Mouse (Mus musculus) liver, embryonic 15.5 days (tissue): Measurements from ENCODE around the gene Coro1c. TPM values are rescaled to one million over a fixed set of nuclear protein-coding genes. Genes with fewer than 3 reads are reported as not detected.

Experiments
- ATAC-seq: fragments of 200-750 bp; cut with Nextera tagmentation; 2 replicates; pipeline ENCODE4 v1.8.0; 2017; ENCODE audit warnings: moderate number of reproducible peaks, mild to moderate bottlenecking, moderate library complexity; ENCODE audit not compliant: insufficient read depth
- H3K27ac ChIP-seq: fragments of 300-500 bp; sonication (generic); replicated peaks from 2 replicates; pipeline ENCODE4 v1.5.1; 2015; ENCODE audit warnings: mild to moderate bottlenecking, inconsistent platforms
- H3K27me3 ChIP-seq: fragments of 300-500 bp; sonication (generic); 2 replicates; pipeline ENCODE4 v1.6.1; 2015; ENCODE audit warnings: mild to moderate bottlenecking, inconsistent platforms
- H3K36me3 ChIP-seq: fragments of 300-500 bp; sonication (generic); replicated peaks from 2 replicates; pipeline ENCODE4 v1.6.1; 2015; ENCODE audit warnings: moderate library complexity, mild to moderate bottlenecking, inconsistent platforms
- H3K4me1 ChIP-seq: fragments of 300-500 bp; sonication (generic); replicated peaks from 2 replicates; pipeline ENCODE4 v1.6.1; 2015; ENCODE audit warnings: inconsistent platforms
- H3K4me2 ChIP-seq: fragments of 300-500 bp; sonication (generic); 2 replicates; pipeline ENCODE4 v1.6.1; 2015; ENCODE audit warnings: moderate library complexity, mild to moderate bottlenecking, inconsistent platforms
- H3K4me3 ChIP-seq: fragments of 300-500 bp; sonication (generic); replicated peaks from 2 replicates; pipeline ENCODE4 v1.5.1; 2015; ENCODE audit warnings: mild to moderate bottlenecking, inconsistent platforms
- H3K9ac ChIP-seq: fragments of 300-500 bp; sonication (generic); 2 replicates; pipeline ENCODE4 v1.6.1; 2015; ENCODE audit warnings: moderate library complexity, mild to moderate bottlenecking, inconsistent platforms
- H3K9me3 ChIP-seq: fragments of 300-500 bp; sonication (generic); replicated peaks from 2 replicates; pipeline ENCODE4 v1.6.1; 2016; ENCODE audit warnings: inconsistent platforms
- WGBS: fragments of 180-500 bp; shearing (Covaris S2); methylation state at CpG from one replicate; pipeline ENCODE4 v1.1.7; 2015; ENCODE audit warnings: mixed read lengths; ENCODE audit not compliant: insufficient replicate concordance; 5-methylcytosine and 5-hydroxymethylcytosine counted together
- polyA plus RNA-seq: library from polyadenylated mRNA; unstranded; fragments of >200 nt; fragmentation: Nextera tagmentation; extraction: Ambion mirVana; gene quantifications from 2 replicates; pipeline ENCODE4 v1.2.1, GENCODE M21; 2015

The Coro1c gene
- polyA plus RNA-seq, 1 experiment from 2014 or later: 38.6 TPM

DNA sequence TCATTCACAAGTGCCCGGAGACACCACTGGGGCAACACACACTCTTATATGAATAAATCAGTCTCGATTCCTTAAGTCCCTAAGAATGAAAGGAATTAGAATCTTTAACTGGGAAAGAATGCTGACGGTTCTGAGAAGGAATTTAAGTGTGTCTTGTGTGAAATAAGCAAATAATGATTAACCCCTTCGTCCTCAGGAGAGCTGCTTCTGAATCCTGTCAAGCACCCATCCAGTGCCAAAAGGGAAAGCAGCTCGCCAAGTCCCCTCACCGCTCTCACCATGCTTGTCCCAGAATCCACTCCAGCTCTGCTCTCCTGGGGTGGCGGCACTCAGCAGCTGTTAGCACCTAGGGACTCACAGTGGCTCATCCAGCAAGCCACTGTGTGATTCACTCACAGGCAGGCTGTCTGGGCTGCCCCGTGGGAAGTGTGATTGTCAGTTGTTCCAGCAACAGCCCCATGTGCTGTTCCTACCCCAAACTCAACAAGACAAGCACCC lies 7.4 kb downstream of the Coro1c start:
- ATAC-seq: no peak
- Histone ChIP-seq H3K36me3 (no peaks in the 10 kb centered on the region), H3K4me2 (no peak overlapping the region), H3K4me1 (peaks cover 60% of the 10 kb centered on the region), H3K4me3 (no peak overlapping the region), H3K27ac (no peak overlapping the region), H3K9me3 (no peaks in the 10 kb centered on the region), H3K27me3 (no peaks in the 10 kb centered on the region), H3K9ac (no peak overlapping the region)
- 67% methylated on average over 8 of the region's 8 CpGs for WGBS

DNA sequence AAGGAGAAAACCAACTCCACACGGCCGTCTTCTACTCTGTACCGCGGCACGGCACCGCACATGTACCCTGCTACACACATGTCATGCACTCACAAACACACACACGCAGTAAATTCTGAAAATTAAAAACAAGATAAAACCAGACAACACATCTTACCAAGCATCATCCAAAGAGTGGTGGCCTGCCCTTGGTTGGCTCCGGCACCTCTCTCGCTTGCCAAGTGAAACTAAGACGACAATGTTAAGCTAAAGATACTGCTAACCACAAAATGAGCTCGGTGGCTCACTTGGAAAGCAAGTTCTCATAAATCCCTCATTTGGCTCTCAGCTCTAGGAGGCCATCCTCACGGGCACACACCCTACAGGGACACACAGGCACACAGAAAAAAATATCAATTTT lies 9.0 kb downstream of the Coro1c start:
- WGBS: 47% methylated on average over 12 of the region's 12 CpGs
- Histone ChIP-seq H3K4me2 (no peak overlapping the region), H3K27me3 (no peaks in the 10 kb centered on the region), H3K27ac (no peak overlapping the region), H3K9ac (no peak overlapping the region), H3K9me3 (no peaks in the 10 kb centered on the region), H3K36me3 (no peaks in the 10 kb centered on the region), H3K4me1 (peaks cover 47% of the 10 kb centered on the region), H3K4me3 (no peak overlapping the region)
- no peak for ATAC-seq

DNA sequence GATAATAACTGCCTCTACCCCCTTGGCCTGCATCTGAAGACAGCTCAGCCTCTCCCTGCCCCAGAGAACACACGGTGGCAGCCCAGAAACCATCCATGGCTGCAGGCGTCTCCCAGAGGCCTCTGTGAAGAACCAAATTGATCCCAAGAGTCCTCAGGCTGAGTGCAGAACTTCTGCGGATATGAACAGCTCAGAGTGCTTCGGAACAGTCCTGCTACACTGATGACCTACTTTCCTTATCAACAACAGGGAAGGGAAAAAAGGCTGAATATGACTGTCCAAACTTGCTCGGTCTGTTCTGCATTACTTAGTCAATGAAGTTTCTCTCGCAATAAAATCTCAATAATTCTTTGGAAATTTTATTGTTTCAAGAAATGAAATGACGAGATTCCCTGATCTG lies 16.6 kb downstream of the Coro1c start:
- H3K9ac ChIP-seq: no peak overlapping the region
- no peak overlapping the region for H3K4me2 ChIP-seq
- H3K27ac ChIP-seq: no peak overlapping the region
- peaks cover 11% of the 10 kb centered on the region for H3K4me1 ChIP-seq
- no peak overlapping the region for H3K4me3 ChIP-seq
- H3K27me3 ChIP-seq: no peaks in the 10 kb centered on the region
- ATAC-seq: no peak
- no peaks in the 10 kb centered on the region for H3K36me3 ChIP-seq
- no peaks in the 10 kb centered on the region for H3K9me3 ChIP-seq
- 74% methylated on average over 7 of the region's 7 CpGs for WGBS

DNA sequence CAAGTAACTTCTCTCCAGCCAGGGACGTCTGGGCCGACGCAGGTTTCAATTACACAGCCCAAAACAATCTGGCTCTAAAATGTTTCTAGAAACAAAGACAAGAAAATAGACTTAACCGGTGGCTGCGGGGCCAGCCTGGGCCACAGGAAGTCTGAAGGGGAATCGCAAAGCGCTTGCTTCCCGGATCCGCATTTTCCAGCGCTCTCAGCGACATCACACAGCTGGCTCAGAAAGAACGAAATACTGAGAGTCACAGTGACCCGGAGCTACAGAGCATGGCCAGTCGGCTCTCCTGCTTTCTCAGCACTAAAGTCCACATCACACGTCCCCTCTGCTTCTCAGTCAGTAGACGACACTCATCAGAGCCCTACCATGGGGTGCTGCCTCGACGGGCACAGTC lies 17.7 kb downstream of the Coro1c start:
- no peak for ATAC-seq

DNA sequence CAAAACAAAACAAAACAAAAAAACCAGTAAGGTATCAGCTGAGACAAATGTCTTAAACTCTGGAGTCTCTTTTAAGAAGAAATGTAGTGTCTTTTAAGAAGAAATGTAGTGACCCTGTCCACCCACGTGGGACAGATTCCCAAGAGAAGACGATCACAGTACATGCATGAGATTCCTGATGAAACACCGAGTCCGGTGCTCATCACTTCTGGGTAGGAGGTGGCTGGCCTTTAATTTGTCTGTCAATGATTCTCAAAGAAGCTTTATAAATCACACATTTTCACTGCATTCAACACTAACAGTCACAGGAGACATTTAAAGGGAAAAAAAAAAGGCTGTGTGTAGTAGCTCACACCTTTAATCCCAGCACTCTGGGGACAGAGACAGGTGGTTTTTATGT lies 18.6 kb downstream of the Coro1c start:
- Histone ChIP-seq H3K27me3 (no peaks in the 10 kb centered on the region), H3K4me3 (no peak overlapping the region), H3K36me3 (no peaks in the 10 kb centered on the region), H3K9ac (no peak overlapping the region), H3K9me3 (no peaks in the 10 kb centered on the region), H3K4me2 (no peak overlapping the region), H3K27ac (no peak overlapping the region), H3K4me1 (peaks cover 23% of the 10 kb centered on the region)
- ATAC-seq: no peak
- WGBS: 66% methylated on average over 4 of the region's 4 CpGs

More for the DNA sequence above, 17.7 kb downstream of the Coro1c start:
- 72% methylated on average over 18 of the region's 18 CpGs for WGBS
- H3K4me1 ChIP-seq: peaks cover 14% of the 10 kb centered on the region
- no peak overlapping the region for H3K4me2 ChIP-seq
- no peaks in the 10 kb centered on the region for H3K27me3 ChIP-seq
- H3K36me3 ChIP-seq: no peaks in the 10 kb centered on the region
- H3K9me3 ChIP-seq: no peaks in the 10 kb centered on the region
- H3K9ac ChIP-seq: no peak overlapping the region
- H3K27ac ChIP-seq: no peak overlapping the region
- H3K4me3 ChIP-seq: no peak overlapping the region

DNA sequence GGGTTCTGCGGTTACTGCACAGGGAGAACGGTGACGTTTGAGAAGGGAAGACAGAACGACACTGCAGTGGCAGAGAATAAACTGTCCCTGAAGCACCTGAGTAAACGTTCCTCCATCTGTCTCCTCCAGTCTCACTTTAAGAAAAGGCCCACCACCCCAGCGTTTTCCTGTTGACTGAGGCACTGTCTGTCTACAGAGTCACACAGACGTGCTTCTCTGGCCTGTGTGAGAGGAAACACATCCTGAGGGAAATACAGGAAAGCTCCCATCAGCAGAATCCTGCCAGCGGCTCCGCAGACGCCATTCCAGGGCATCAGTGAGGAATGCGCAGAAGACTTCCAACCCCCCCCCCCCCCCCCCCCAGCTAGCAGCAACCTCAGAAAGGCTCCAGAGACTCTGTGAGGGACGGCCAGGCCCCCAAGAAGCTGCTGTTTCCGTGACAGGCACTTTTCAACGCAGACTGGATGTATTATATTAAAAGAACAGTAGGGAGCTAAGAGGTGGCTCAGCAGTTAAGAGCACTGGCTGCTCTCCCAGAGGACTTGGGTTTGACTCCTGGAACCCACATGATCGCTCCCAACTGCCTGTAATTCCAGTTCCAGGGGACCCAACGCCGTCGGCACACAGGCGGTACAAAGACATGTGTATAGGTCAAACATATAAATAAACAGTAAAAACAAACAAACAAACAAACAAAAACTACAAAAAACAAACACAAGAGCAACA lies 19.2 kb downstream of the Coro1c start:
- Histone ChIP-seq H3K27ac (peak overlapping the region; percentile 55; the same call in 1 of the 2 replicates), H3K36me3 (no peaks in the 10 kb centered on the region), H3K27me3 (no peaks in the 10 kb centered on the region), H3K4me3 (no peak overlapping the region), H3K9me3 (no peaks in the 10 kb centered on the region), H3K9ac (no peak overlapping the region), H3K4me2 (no peak overlapping the region), H3K4me1 (peaks cover 29% of the 10 kb centered on the region)
- ATAC-seq: 0 out of 2 replicates have a peak, but pooled peaks have one; percentile 18
- 37% methylated on average over 19 of the region's 19 CpGs for WGBS

DNA sequence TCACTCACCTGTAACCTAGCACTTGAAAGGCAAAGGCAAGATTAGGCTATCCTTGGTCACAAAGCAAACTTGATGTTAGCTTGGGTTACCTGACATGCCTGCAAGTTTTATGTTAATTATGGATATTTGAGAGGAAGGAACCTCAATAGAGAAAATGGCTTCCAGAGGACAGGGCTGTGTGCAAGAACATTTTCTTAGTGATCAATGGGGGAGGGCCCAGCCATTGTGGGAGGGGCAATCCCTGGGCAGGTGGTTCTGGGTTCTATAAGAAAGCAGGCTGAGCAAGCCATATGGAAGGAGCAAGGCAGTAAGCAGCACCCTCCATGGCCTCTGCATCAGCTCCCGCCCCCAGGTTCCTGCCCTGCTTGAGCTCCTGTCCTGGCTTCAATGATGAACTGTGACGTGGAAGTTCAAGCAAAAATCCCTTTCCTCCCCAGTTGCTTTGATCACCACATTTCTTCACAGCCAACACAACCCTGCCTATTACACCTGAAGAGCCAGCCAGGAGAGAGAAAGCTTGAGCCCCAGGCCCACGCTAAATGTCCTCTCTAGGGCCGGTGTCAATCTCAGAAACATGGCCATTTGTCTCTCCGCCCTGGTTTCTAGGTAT lies 20.3 kb downstream of the Coro1c start:
- no peak overlapping the region for H3K4me2 ChIP-seq
- no peak for ATAC-seq
- H3K9me3 ChIP-seq: no peaks in the 10 kb centered on the region
- H3K27ac ChIP-seq: no peak overlapping the region
- no peak overlapping the region for H3K9ac ChIP-seq
- no peaks in the 10 kb centered on the region for H3K27me3 ChIP-seq
- H3K36me3 ChIP-seq: no peaks in the 10 kb centered on the region
- 74% methylated on average over 5 of the region's 5 CpGs for WGBS
- no peak overlapping the region for H3K4me3 ChIP-seq
- peaks cover 39% of the 10 kb centered on the region for H3K4me1 ChIP-seq

DNA sequence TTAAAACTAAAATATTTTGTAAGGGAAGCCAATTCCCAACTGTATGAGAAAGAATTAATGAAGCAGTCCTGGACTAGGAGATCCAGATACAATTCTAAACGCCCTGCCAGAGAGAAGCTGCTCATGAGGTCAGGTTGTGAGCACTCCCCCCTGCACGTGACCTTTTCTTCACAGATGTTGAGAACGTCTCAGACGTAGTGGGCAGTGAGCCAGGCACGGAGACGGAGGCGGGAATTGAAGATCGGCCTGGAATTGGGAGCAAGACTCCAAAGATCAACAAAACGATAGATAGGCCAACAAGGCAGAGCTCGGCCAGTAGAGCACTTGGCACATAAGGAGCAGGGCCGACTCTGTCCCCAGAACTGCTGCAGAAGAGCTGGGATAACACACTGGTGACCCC lies 21.4 kb downstream of the Coro1c start:
- Histone ChIP-seq H3K9me3 (no peaks in the 10 kb centered on the region), H3K4me1 (peaks cover 45% of the 10 kb centered on the region), H3K36me3 (no peaks in the 10 kb centered on the region), H3K9ac (no peak overlapping the region), H3K27ac (peak overlapping the region; percentile 15; the same call in 1 of the 2 replicates), H3K4me2 (no peak overlapping the region), H3K27me3 (no peaks in the 10 kb centered on the region), H3K4me3 (no peak overlapping the region)
- ATAC-seq: no peak
- WGBS: 64% methylated on average over 11 of the region's 11 CpGs

DNA sequence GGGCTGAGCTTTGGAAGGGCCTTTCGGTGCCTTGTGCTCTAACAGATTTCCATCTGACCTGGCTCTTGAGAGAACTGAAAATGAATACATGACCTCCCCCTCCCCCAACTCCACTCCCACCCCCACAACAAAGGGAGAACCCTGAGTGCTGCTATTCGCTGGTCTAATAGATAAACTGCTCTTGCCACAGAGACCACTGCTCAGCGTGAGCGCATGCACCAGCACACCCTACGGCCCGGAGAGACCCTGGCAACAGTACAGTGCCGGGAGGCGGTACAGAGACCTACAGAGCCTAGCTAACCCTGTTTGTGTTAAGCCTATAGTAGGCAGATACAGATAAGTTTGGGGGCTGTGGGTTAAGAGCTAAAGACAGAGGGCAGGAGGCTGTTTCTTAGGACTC lies 22.9 kb downstream of the Coro1c start:
- no peaks in the 10 kb centered on the region for H3K27me3 ChIP-seq
- H3K4me1 ChIP-seq: peaks cover 41% of the 10 kb centered on the region
- ATAC-seq: no peak
- H3K4me2 ChIP-seq: no peak overlapping the region
- H3K4me3 ChIP-seq: no peak overlapping the region
- no peak overlapping the region for H3K9ac ChIP-seq
- H3K27ac ChIP-seq: no peak overlapping the region
- WGBS: 54% methylated on average over 8 of the region's 8 CpGs
- no peaks in the 10 kb centered on the region for H3K9me3 ChIP-seq
- peaks cover 11% of the 10 kb centered on the region; the same call in 1 of the 2 replicates for H3K36me3 ChIP-seq

DNA sequence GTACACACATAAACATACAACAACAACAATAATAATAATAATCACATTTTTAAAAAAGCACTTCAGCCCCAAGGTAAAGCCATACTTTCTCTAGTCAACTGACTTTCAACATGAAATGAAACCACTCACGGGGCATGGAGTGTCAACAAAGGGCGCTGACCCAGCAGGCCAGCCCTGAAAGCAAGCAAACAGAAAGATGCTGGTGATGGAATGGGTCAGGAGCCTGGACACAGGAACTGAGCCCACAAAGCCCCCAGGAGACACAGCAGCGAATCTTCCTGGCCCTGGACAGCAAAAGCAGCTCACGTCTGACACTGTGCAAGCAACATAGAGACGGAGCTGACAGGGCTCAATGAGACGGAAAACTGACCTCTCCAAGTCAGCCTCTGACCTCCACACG lies 23.8 kb downstream of the Coro1c start:
- no peak overlapping the region for H3K9ac ChIP-seq
- peaks cover 18% of the 10 kb centered on the region; the same call in 1 of the 2 replicates for H3K36me3 ChIP-seq
- peaks cover 41% of the 10 kb centered on the region for H3K4me1 ChIP-seq
- no peak overlapping the region for H3K27ac ChIP-seq
- WGBS: 67% methylated on average over 7 of the region's 7 CpGs
- H3K9me3 ChIP-seq: no peaks in the 10 kb centered on the region
- ATAC-seq: peak; percentile 35; the same call in 1 of the 2 replicates
- H3K4me2 ChIP-seq: 0 out of 2 replicates have a peak overlapping the region, but pooled peaks have one; percentile 11
- no peaks in the 10 kb centered on the region for H3K27me3 ChIP-seq
- no peak overlapping the region for H3K4me3 ChIP-seq

DNA sequence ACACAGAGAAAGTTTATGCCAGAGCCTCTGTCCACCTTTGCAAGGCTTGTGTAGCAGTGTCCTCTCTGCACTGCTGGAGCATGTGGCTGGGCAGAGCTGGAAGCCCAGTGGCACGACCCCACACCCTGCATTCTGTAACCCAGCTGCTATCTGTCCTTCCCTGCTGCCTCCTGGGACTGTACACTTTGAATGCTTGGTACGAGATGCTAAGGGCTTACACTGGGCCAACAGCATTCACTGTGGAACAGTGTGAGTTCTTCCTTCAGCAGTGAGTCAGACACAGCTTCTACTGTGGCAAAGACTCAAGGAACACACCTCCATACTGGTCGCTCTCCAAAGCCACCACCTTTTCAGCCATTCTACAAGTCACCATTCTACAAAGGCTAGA lies 25.2 kb downstream of the Coro1c start:
- Histone ChIP-seq H3K4me2 (no peak overlapping the region), H3K27me3 (no peaks in the 10 kb centered on the region), H3K9me3 (no peaks in the 10 kb centered on the region), H3K27ac (no peak overlapping the region), H3K9ac (no peak overlapping the region), H3K36me3 (peaks cover 28% of the 10 kb centered on the region), H3K4me1 (peaks cover 46% of the 10 kb centered on the region), H3K4me3 (no peak overlapping the region)
- WGBS: 26% methylated on average over 3 of the region's 3 CpGs
- no peak for ATAC-seq
